Mouse (Mus musculus): Measurements from ENCODE around the gene Kprp. TPM values are rescaled to one million over a fixed set of nuclear protein-coding genes. Genes with fewer than 3 reads are reported as not detected.
"Not testable (repeated sequence)": the region's sequence is repeated elsewhere in the genome, so short reads cannot be mapped to it uniquely, and the experiment has no call there.

Kprp gene
- not detected in 2 replicates for polyA plus RNA-seq (2014; fragmentation: Nextera tagmentation; extraction: Ambion mirVana)

DNA sequence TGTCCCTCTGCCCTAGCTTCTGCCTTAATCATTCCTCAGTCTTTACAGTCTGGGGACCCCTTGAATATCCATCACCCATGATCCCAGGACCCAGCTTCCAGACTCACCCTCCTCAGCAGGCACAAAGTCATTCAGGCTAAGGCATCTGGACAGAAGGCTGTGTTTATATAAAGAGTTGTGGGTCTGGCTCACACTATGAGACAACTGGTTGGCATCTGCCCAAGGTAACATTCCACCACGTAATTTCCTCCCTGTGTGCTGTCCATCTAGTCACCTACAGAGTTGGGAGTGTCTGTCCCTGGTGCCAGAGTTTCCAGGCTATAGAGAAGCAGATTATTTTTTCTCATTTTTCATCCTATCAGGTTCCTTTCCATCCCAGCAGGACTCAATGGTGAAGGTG lies at the start of gene Kprp:
Gene Kprp (minus strand): TSS at position 140 of the 400 bp plus-strand sequence.
- no peak within 1 kb of the TSS for H3K4me2 ChIP-seq (replicated peaks; ENCODE audit: low read depth, low read length)
- no peaks in the 10 kb centered on the region for H3K4me1 ChIP-seq (ENCODE audit: control insufficient read depth, insufficient read depth, low read length)
- no peak within 1 kb of the TSS for H3K4me3 ChIP-seq (ENCODE audit: low read length)
- H3K9ac ChIP-seq (ENCODE audit: low read depth, low read length): no peak within 1 kb of the TSS
- no peaks in the 10 kb centered on the region for H3K9me3 ChIP-seq (ENCODE audit: control insufficient read depth, low read length)
- no peaks in the 10 kb centered on the region for H3K36me3 ChIP-seq (ENCODE audit: control insufficient read depth, insufficient read depth, low read length)
- no peak within 1 kb of the TSS for H3K27ac ChIP-seq (ENCODE audit: low read depth, low read length)
- WGBS: 54% methylated on average over 1 of the region's 1 CpGs
- no peaks in the 10 kb centered on the region for H3K27me3 ChIP-seq (ENCODE audit: control insufficient read depth, insufficient read depth, low read length)
- no peak for ATAC-seq (ENCODE audit: low FRiP score, low TSS enrichment)

DNA sequence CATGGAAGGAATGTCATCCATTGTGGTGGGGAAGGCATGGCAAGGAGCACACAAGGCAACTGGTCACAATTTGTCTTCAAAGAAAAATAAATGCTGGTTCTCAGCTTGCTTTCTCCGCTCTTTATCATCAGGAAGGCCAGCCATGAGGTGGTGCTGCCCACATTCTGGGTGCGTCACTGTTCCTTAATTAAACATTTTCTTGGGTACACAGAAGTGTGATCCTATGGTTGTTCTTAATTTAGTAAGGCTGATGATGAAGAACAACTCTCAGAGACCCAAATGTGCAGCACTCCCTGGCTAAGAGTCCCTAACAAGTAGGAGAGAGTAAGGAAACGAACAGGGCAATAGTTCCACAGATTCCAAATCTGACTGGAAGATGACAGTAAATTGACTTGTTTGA lies 47.1 kb upstream of the Kprp start:
- Histone ChIP-seq H3K4me2 (replicated peaks; ENCODE audit: low read depth, low read length) (no peak overlapping the region), H3K4me3 (ENCODE audit: low read length) (no peak overlapping the region), H3K9me3 (ENCODE audit: control insufficient read depth, low read length) (no peaks in the 10 kb centered on the region), H3K36me3 (ENCODE audit: control insufficient read depth, insufficient read depth, low read length) (no peaks in the 10 kb centered on the region), H3K27ac (ENCODE audit: low read depth, low read length) (no peak overlapping the region), H3K9ac (ENCODE audit: low read depth, low read length) (no peak overlapping the region), H3K27me3 (ENCODE audit: control insufficient read depth, insufficient read depth, low read length) (no peaks in the 10 kb centered on the region), H3K4me1 (ENCODE audit: control insufficient read depth, insufficient read depth, low read length) (no peaks in the 10 kb centered on the region)
- WGBS: 90% methylated on average over 3 of the region's 3 CpGs
- no peak for ATAC-seq (ENCODE audit: low FRiP score, low TSS enrichment)

DNA sequence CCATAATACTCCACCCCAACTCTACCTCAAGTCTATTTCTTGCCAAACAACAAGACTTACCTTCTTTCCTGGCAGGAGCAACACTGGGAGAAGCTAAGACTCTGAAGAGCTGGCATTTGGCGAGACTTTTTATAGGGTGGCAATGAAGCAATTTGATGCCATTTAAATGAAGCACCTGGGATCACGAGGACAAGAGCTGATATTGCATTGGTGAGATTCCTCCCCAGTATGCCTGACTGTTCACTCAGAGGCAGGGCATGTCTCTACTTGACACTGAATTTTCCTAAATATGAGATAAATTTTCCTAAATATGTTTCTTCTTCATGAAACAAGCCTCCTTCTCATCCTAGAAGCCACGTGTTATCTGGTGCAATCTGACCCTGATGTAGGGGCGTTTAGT lies 43.1 kb upstream of the Kprp start, which contains the start of gene 2310050C09Rik:
Gene 2310050C09Rik (minus strand): TSS at position 101 of the 400 bp plus-strand sequence.
- 71% methylated on average over 4 of the region's 4 CpGs for WGBS

GRCm38 (mm10) chr3:92851186-92851585 lies 24.1 kb upstream of the Kprp start, which contains the start of gene Lce1l:
Gene Lce1l (minus strand): TSS chr3:92851286.
- Histone ChIP-seq H3K36me3 (ENCODE audit: control insufficient read depth, insufficient read depth, low read length) (no peaks in the 10 kb centered on the region), H3K4me2 (replicated peaks; ENCODE audit: low read depth, low read length) (no peak within 1 kb of the TSS), H3K9me3 (ENCODE audit: control insufficient read depth, low read length) (no peaks in the 10 kb centered on the region), H3K4me1 (ENCODE audit: control insufficient read depth, insufficient read depth, low read length) (no peaks in the 10 kb centered on the region), H3K27me3 (ENCODE audit: control insufficient read depth, insufficient read depth, low read length) (no peaks in the 10 kb centered on the region), H3K4me3 (ENCODE audit: low read length) (no peak within 1 kb of the TSS), H3K27ac (ENCODE audit: low read depth, low read length) (no peak within 1 kb of the TSS), H3K9ac (ENCODE audit: low read depth, low read length) (no peak within 1 kb of the TSS)
- no peak for ATAC-seq (ENCODE audit: low FRiP score, low TSS enrichment)
- 86% methylated on average over 3 of the region's 3 CpGs for WGBS

More for the DNA sequence above, 43.1 kb upstream of the Kprp start, which contains the start of gene 2310050C09Rik:
- Histone ChIP-seq H3K27ac (ENCODE audit: low read depth, low read length) (no peak within 1 kb of the TSS), H3K9ac (ENCODE audit: low read depth, low read length) (no peak within 1 kb of the TSS), H3K4me3 (ENCODE audit: low read length) (no peak within 1 kb of the TSS), H3K4me2 (replicated peaks; ENCODE audit: low read depth, low read length) (no peak within 1 kb of the TSS), H3K9me3 (ENCODE audit: control insufficient read depth, low read length) (no peaks in the 10 kb centered on the region), H3K4me1 (ENCODE audit: control insufficient read depth, insufficient read depth, low read length) (no peaks in the 10 kb centered on the region), H3K27me3 (ENCODE audit: control insufficient read depth, insufficient read depth, low read length) (no peaks in the 10 kb centered on the region), H3K36me3 (ENCODE audit: control insufficient read depth, insufficient read depth, low read length) (no peaks in the 10 kb centered on the region)
- ATAC-seq (ENCODE audit: low FRiP score, low TSS enrichment): no peak

- WGBS: 32% methylated on average over 1 of the region's 1 CpGs
- Histone ChIP-seq H3K4me2 (replicated peaks; ENCODE audit: low read depth, low read length) (no peak overlapping the region), H3K4me1 (ENCODE audit: control insufficient read depth, insufficient read depth, low read length) (no peaks in the 10 kb centered on the region), H3K9me3 (ENCODE audit: control insufficient read depth, low read length) (no peaks in the 10 kb centered on the region), H3K4me3 (ENCODE audit: low read length) (no peak overlapping the region), H3K9ac (ENCODE audit: low read depth, low read length) (no peak overlapping the region), H3K27ac (ENCODE audit: low read depth, low read length) (no peak overlapping the region), H3K36me3 (ENCODE audit: control insufficient read depth, insufficient read depth, low read length) (no peaks in the 10 kb centered on the region), H3K27me3 (ENCODE audit: control insufficient read depth, insufficient read depth, low read length) (no peaks in the 10 kb centered on the region)
- ATAC-seq (ENCODE audit: low FRiP score, low TSS enrichment): no peak
Measured at GRCm38 (mm10) chr3:92825808-92826207, 1.2 kb downstream of the Kprp start.

DNA sequence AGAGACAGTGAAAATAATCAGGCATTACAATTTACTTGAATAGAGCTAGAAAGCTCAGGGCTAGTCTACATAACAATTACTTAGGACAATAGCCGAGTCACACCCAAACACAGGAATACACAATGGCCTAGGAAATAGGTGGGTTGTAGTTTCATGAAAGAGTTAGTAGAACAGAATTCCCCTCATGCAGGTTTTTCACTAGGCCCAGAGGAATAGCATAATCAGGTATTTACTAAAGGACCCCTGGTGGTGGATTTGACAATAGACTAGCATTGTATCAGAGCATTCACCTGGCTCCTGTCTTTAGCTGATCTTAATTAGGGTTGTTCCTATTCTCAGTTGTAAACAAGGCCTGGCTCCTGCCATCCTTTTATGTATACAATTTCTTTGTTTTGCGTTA lies 11.0 kb downstream of the Kprp start:
- H3K9ac ChIP-seq (ENCODE audit: low read depth, low read length); H3K27ac ChIP-seq (ENCODE audit: low read depth, low read length); H3K9me3 ChIP-seq (ENCODE audit: control insufficient read depth, low read length); ATAC-seq (ENCODE audit: low FRiP score, low TSS enrichment); H3K4me3 ChIP-seq (ENCODE audit: low read length); H3K36me3 ChIP-seq (ENCODE audit: control insufficient read depth, insufficient read depth, low read length); H3K4me2 ChIP-seq (replicated peaks; ENCODE audit: low read depth, low read length); H3K4me1 ChIP-seq (ENCODE audit: control insufficient read depth, insufficient read depth, low read length); H3K27me3 ChIP-seq (ENCODE audit: control insufficient read depth, insufficient read depth, low read length): not testable (repeated sequence)
- WGBS: 89% methylated on average over 2 of the region's 2 CpGs

GRCm38 (mm10) chr3:92815581-92815980 lies 11.5 kb downstream of the Kprp start:
- no peak overlapping the region for H3K4me2 ChIP-seq (replicated peaks; ENCODE audit: low read depth, low read length)
- no peaks in the 10 kb centered on the region for H3K9me3 ChIP-seq (ENCODE audit: control insufficient read depth, low read length)
- WGBS: 96% methylated on average over 3 of the region's 3 CpGs
- no peak overlapping the region for H3K4me3 ChIP-seq (ENCODE audit: low read length)
- no peak overlapping the region for H3K9ac ChIP-seq (ENCODE audit: low read depth, low read length)
- no peaks in the 10 kb centered on the region for H3K36me3 ChIP-seq (ENCODE audit: control insufficient read depth, insufficient read depth, low read length)
- no peaks in the 10 kb centered on the region for H3K4me1 ChIP-seq (ENCODE audit: control insufficient read depth, insufficient read depth, low read length)
- ATAC-seq (ENCODE audit: low FRiP score, low TSS enrichment): no peak
- H3K27me3 ChIP-seq (ENCODE audit: control insufficient read depth, insufficient read depth, low read length): no peaks in the 10 kb centered on the region
- no peak overlapping the region for H3K27ac ChIP-seq (ENCODE audit: low read depth, low read length)

DNA sequence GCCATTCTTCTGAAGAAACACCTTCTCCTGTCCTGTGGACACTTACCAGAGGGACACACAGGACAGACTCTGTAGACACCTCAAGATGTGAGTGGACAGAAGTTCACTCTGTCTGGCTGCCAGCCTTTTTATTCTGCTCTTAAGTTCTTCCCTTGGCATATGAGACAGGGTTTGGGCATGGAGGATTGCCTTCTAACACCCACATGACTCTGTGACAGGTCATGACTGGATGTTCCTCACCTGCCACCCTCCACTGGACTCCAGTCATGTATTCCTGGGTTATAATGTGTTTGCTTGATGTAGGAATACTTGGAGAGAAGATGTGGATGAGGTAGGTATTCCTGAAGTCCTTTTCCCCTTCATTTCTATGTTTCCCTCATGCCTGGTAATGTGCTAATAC lies 19.3 kb downstream of the Kprp start, which contains the start of gene Lce1k:
Gene Lce1k (minus strand): TSS at position 101 of the 400 bp plus-strand sequence.
- Histone ChIP-seq H3K9me3 (ENCODE audit: control insufficient read depth, low read length) (no peaks in the 10 kb centered on the region), H3K9ac (ENCODE audit: low read depth, low read length) (no peak within 1 kb of the TSS), H3K27ac (ENCODE audit: low read depth, low read length) (no peak within 1 kb of the TSS), H3K36me3 (ENCODE audit: control insufficient read depth, insufficient read depth, low read length) (no peaks in the 10 kb centered on the region), H3K4me3 (ENCODE audit: low read length) (no peak within 1 kb of the TSS), H3K4me1 (ENCODE audit: control insufficient read depth, insufficient read depth, low read length) (no peaks in the 10 kb centered on the region), H3K27me3 (ENCODE audit: control insufficient read depth, insufficient read depth, low read length) (no peaks in the 10 kb centered on the region), H3K4me2 (replicated peaks; ENCODE audit: low read depth, low read length) (no peak within 1 kb of the TSS)
- ATAC-seq (ENCODE audit: low FRiP score, low TSS enrichment): no peak

DNA sequence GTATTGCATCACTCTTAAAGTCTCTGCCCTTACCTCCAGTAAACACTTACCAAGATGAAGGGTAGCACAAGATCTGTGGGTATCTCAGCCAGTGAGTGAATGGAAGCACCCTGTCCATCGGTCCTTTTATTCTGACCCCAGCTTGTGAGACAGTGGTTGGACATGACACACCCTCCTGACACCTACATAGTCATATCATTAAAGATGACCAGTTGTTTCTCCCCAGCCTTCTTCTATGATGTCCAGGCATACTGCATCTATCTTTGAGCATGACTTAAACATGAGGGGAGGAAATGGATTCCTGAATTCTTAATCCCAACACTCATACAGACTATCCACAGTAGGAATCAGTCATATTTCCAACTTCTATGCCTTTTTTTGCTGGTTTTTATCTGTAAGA lies 36.6 kb downstream of the Kprp start, which contains the start of gene Lce1j:
Gene Lce1j (minus strand): TSS at position 101 of the 400 bp plus-strand sequence.
- Histone ChIP-seq H3K27me3 (ENCODE audit: control insufficient read depth, insufficient read depth, low read length) (no peaks in the 10 kb centered on the region), H3K4me1 (ENCODE audit: control insufficient read depth, insufficient read depth, low read length) (no peaks in the 10 kb centered on the region), H3K9me3 (ENCODE audit: control insufficient read depth, low read length) (no peaks in the 10 kb centered on the region), H3K4me3 (ENCODE audit: low read length) (no peak within 1 kb of the TSS), H3K36me3 (ENCODE audit: control insufficient read depth, insufficient read depth, low read length) (no peaks in the 10 kb centered on the region), H3K27ac (ENCODE audit: low read depth, low read length) (no peak within 1 kb of the TSS), H3K9ac (ENCODE audit: low read depth, low read length) (no peak within 1 kb of the TSS), H3K4me2 (replicated peaks; ENCODE audit: low read depth, low read length) (no peak within 1 kb of the TSS)
- 77% methylated on average over 1 of the region's 1 CpGs for WGBS
- no peak for ATAC-seq (ENCODE audit: low FRiP score, low TSS enrichment)

Measured in kidney, embryonic 14.5 days (tissue).